Mouse (Mus musculus) heart, adult 2 months (tissue): ENCODE data around the gene Pax9.

Experiments used
- EP300 ChIP-seq: fragments of 200-500 bp; IDR thresholded peaks from 2 replicates; pipeline ENCODE4 v1.6.1; 2011; ENCODE audit warnings: low read depth, low read length, control low read depth; ENCODE audit not compliant: insufficient read depth
- POLR2A ChIP-seq: fragments of 200-500 bp; IDR thresholded peaks from 2 replicates; pipeline ENCODE4 v1.6.1; 2011; ENCODE audit warnings: mild to moderate bottlenecking, low read depth, low read length, control low read depth; ENCODE audit not compliant: insufficient read depth

- TF ChIP-seq POLR2A, result no peak
- TF ChIP-seq EP300, result no peak
These were observed 4.8 kb downstream of the Pax9 start for GRCm38 (mm10) chr12:56696174-56697010.
